Mouse (Mus musculus): Measurements from ENCODE around the gene Htr3a. TPM values are rescaled to one million over a fixed set of nuclear protein-coding genes. Genes with fewer than 3 reads are reported as not detected.

Htr3a gene
- polyA plus RNA-seq, 1 experiment from 2014 or later: 0.86 TPM

DNA sequence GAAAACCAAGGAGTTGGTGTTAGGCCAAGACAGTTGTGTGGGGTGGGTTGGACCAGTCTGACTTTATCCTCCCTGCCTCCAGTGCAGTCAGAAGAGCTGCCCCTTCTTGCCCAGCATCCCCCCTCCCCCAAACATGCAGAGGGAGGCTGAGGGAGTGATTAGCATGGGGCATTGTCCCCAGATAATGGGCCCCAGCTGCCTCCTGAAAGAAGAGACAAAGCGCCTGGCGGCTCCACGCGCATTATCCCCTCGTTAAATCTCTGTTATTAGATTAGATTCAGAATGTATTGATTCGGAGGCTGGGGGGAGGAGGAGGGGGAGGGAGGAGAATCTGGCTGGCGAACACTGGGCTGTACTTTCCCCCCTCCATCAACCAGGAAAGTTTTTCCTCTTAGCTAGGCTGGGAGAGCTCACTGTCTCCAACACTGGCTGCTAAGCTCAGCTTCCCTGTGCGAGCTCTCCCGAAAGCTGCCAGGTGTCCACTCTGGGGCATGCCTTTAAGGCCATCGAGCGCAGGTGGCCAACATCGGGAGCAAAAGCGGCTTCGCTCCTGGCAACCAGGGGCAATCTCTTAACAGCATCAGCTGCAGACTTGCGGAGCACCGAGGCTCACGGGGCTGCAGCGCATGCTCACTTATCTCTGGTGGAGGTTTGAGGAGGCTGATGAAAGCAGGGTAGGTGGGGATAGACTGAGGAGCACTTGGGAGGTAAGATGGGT, 14.9 kb downstream of the Htr3a start:
- H3K4me1 ChIP-seq (ENCODE audit: insufficient read depth, low read length): no peaks in the 10 kb centered on the region
- H3K27me3 ChIP-seq (ENCODE audit: insufficient read depth, low read length): peaks cover 4% of the 10 kb centered on the region; the same call in 1 of the 2 replicates
- no peak for ATAC-seq (ENCODE audit: low FRiP score, low TSS enrichment)
- H3K4me2 ChIP-seq (replicated peaks; ENCODE audit: low read depth, low read length): no peak overlapping the region
- no peaks in the 10 kb centered on the region for H3K36me3 ChIP-seq (ENCODE audit: insufficient read depth, low read length)
- H3K9me3 ChIP-seq (ENCODE audit: low read length): no peaks in the 10 kb centered on the region
- no peak overlapping the region for H3K9ac ChIP-seq (replicated peaks; ENCODE audit: low read length)
- 24% methylated on average over 18 of the region's 18 CpGs for WGBS
- H3K4me3 ChIP-seq (ENCODE audit: low read length): no peak overlapping the region
- no peak overlapping the region for H3K27ac ChIP-seq (ENCODE audit: low read length)

DNA sequence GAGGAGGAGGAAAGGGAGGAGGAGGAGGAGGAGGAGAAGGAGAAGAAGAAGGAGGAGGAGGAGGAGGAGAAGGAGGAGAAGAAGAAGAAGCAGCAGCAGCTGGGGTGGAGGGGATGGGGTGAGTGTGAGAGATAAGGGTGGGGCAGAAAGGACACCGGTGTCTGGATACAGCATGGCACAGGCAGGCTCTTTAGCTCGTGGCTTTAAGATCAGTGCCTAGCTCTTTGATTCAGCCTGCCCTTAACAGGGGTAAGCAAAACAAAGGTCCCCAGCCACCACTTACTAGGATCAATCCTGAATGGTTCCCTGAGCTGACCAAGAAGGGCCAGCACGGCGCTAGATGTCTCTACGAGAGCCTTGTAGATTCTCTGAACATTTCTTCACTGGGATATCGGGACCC, 16.1 kb downstream of the Htr3a start:
- no peak overlapping the region for H3K9ac ChIP-seq (replicated peaks; ENCODE audit: low read length)
- no peak for ATAC-seq (ENCODE audit: low FRiP score, low TSS enrichment)
- no peaks in the 10 kb centered on the region for H3K9me3 ChIP-seq (ENCODE audit: low read length)
- 68% methylated on average over 6 of the region's 6 CpGs for WGBS
- H3K27me3 ChIP-seq (ENCODE audit: insufficient read depth, low read length): peaks cover 4% of the 10 kb centered on the region; the same call in 1 of the 2 replicates
- H3K4me3 ChIP-seq (ENCODE audit: low read length): no peak overlapping the region
- H3K27ac ChIP-seq (ENCODE audit: low read length): no peak overlapping the region
- H3K36me3 ChIP-seq (ENCODE audit: insufficient read depth, low read length): no peaks in the 10 kb centered on the region
- H3K4me2 ChIP-seq (replicated peaks; ENCODE audit: low read depth, low read length): no peak overlapping the region
- H3K4me1 ChIP-seq (ENCODE audit: insufficient read depth, low read length): no peaks in the 10 kb centered on the region

DNA sequence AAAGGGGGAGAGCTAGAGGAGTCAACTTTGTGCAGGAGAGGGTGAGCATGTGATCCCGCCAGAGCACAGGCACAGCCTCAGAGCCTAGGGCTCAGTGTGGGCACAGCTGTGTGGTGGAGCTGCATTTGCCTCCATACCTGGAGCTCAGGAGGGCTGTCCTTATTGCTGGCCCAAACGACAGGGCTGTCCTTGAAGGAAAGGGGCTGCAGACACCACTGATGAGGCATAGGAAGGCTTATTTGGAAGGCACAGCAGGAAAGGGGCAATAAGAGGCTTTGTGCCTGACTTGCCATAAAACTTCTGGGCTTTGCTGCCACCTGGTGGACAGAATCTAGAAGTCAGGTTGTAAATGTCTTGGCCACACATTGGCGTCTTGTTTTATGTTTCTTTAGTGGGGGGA, 16.9 kb downstream of the Htr3a start:
- ATAC-seq (ENCODE audit: low FRiP score, low TSS enrichment): no peak
- Histone ChIP-seq H3K9ac (replicated peaks; ENCODE audit: low read length) (no peak overlapping the region), H3K4me3 (ENCODE audit: low read length) (no peak overlapping the region), H3K4me1 (ENCODE audit: insufficient read depth, low read length) (no peaks in the 10 kb centered on the region), H3K36me3 (ENCODE audit: insufficient read depth, low read length) (no peaks in the 10 kb centered on the region), H3K27me3 (ENCODE audit: insufficient read depth, low read length) (peaks cover 4% of the 10 kb centered on the region; the same call in 1 of the 2 replicates), H3K4me2 (replicated peaks; ENCODE audit: low read depth, low read length) (no peak overlapping the region), H3K9me3 (ENCODE audit: low read length) (no peaks in the 10 kb centered on the region), H3K27ac (ENCODE audit: low read length) (no peak overlapping the region)
- 26% methylated on average over 3 of the region's 3 CpGs for WGBS

DNA sequence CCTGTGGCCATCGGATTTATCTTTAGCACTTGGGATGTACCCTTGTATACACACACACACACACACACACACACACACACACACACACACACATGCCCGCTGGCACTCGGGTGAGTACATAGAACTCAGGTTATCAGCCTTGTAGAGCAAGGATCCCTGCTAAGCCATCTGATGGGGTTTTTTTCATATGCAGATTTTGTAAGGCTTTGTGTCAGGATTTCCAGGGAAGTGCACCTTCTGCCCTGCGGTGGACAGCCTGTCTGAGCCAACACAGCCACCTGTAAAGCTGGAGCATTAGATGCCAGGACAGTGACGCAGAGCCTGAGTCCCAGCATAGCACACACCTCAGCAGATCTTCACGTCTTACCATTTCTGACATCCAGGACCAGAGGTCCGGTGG, 21.8 kb downstream of the Htr3a start:
- H3K4me1 ChIP-seq (ENCODE audit: insufficient read depth, low read length): no peaks in the 10 kb centered on the region
- no peak overlapping the region for H3K27ac ChIP-seq (ENCODE audit: low read length)
- no peaks in the 10 kb centered on the region for H3K27me3 ChIP-seq (ENCODE audit: insufficient read depth, low read length)
- WGBS: 88% methylated on average over 7 of the region's 7 CpGs
- no peak overlapping the region for H3K9ac ChIP-seq (replicated peaks; ENCODE audit: low read length)
- ATAC-seq (ENCODE audit: low FRiP score, low TSS enrichment): no peak
- no peaks in the 10 kb centered on the region for H3K9me3 ChIP-seq (ENCODE audit: low read length)
- H3K4me3 ChIP-seq (ENCODE audit: low read length): no peak overlapping the region
- no peaks in the 10 kb centered on the region for H3K36me3 ChIP-seq (ENCODE audit: insufficient read depth, low read length)
- no peak overlapping the region for H3K4me2 ChIP-seq (replicated peaks; ENCODE audit: low read depth, low read length)

DNA sequence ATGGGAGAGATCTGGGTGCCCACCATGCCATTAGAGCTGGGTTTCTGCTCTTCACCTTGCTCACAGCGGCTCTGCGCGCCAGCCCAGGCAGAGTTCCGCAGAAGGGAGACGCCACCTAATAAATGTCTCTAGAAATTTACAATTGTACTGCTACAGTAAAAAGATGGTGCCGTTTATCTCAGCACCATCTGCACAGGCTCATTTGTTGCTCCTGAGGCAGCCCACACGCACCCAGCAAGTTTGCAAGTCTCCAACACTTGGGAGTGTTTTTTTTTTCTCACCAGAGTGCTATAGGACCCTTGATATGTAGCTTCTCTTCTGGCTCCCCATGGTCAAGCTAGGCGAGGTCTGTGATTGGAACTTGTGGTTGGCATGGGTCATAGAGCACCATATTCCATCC, 38.0 kb downstream of the Htr3a start:
- WGBS: 55% methylated on average over 8 of the region's 8 CpGs
- Histone ChIP-seq H3K9me3 (ENCODE audit: low read length) (no peaks in the 10 kb centered on the region), H3K27ac (ENCODE audit: low read length) (no peak overlapping the region), H3K4me1 (ENCODE audit: insufficient read depth, low read length) (no peaks in the 10 kb centered on the region), H3K27me3 (ENCODE audit: insufficient read depth, low read length) (no peaks in the 10 kb centered on the region), H3K9ac (replicated peaks; ENCODE audit: low read length) (no peak overlapping the region), H3K4me2 (replicated peaks; ENCODE audit: low read depth, low read length) (no peak overlapping the region), H3K36me3 (ENCODE audit: insufficient read depth, low read length) (no peaks in the 10 kb centered on the region), H3K4me3 (ENCODE audit: low read length) (no peak overlapping the region)
- ATAC-seq (ENCODE audit: low FRiP score, low TSS enrichment): no peak

DNA sequence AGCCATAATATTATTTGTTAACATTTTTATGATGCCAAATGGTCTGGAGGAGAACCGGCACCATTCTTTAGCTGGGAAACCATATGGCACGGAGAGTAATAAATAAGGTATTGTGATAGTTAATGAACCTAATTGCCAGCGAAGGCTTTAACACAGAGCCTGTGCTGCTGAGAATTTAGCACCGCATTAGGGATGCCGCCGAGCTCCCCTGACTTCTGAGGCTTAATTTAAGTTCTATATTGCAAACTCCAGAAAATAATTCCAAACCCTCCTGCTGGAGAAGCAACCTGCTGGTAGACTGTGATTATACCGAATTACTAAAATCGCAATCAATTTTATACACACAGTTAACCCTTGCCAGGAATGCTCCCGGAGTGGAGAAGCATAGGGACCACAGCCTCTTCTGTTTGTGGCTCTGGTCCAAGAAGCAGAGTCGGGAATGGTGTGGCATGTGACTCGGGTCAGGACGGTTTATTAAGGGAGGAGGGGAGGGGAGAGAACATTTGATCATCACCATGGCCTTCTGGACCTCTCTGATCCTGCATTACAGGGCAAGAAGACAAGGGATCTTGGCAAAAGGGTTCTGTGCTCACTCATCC, 44.3 kb downstream of the Htr3a start:
- 35% methylated on average over 12 of the region's 12 CpGs for WGBS
- ATAC-seq (ENCODE audit: low FRiP score, low TSS enrichment): no peak
- no peaks in the 10 kb centered on the region for H3K9me3 ChIP-seq (ENCODE audit: low read length)
- H3K27ac ChIP-seq (ENCODE audit: low read length): no peak overlapping the region
- no peak overlapping the region for H3K4me2 ChIP-seq (replicated peaks; ENCODE audit: low read depth, low read length)
- no peaks in the 10 kb centered on the region; the same call in 1 of the 2 replicates for H3K4me1 ChIP-seq (ENCODE audit: insufficient read depth, low read length)
- no peaks in the 10 kb centered on the region for H3K36me3 ChIP-seq (ENCODE audit: insufficient read depth, low read length)
- no peak overlapping the region for H3K9ac ChIP-seq (replicated peaks; ENCODE audit: low read length)
- peaks cover 8% of the 10 kb centered on the region; the same call in 1 of the 2 replicates for H3K27me3 ChIP-seq (ENCODE audit: insufficient read depth, low read length)
- H3K4me3 ChIP-seq (ENCODE audit: low read length): no peak overlapping the region

DNA sequence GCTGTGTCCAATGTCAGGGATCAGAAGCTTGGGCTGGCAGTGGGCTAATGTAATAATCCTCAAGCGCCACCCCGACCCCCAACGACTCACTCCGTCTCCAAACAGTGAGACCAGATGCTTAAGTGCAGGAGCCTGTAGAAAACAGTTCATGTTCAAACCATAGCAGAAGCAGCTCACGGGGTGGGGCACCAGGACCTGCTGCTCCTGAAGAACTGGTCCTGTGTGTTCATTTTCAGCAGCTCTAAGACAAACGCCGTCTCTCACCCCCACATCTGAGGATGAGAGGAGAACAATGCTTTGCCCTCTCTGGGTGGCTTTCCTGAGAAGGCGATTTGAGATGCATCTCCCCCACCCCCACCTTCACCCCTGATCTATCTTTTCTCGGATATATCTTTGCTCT, 45.7 kb downstream of the Htr3a start:
- Histone ChIP-seq H3K4me1 (ENCODE audit: insufficient read depth, low read length) (no peaks in the 10 kb centered on the region; the same call in 1 of the 2 replicates), H3K36me3 (ENCODE audit: insufficient read depth, low read length) (no peaks in the 10 kb centered on the region), H3K9ac (replicated peaks; ENCODE audit: low read length) (no peak overlapping the region), H3K4me3 (ENCODE audit: low read length) (no peak overlapping the region), H3K9me3 (ENCODE audit: low read length) (no peaks in the 10 kb centered on the region), H3K27ac (ENCODE audit: low read length) (no peak overlapping the region), H3K4me2 (replicated peaks; ENCODE audit: low read depth, low read length) (no peak overlapping the region), H3K27me3 (ENCODE audit: insufficient read depth, low read length) (peaks cover 8% of the 10 kb centered on the region; the same call in 1 of the 2 replicates)
- no peak for ATAC-seq (ENCODE audit: low FRiP score, low TSS enrichment)
- WGBS: 59% methylated on average over 9 of the region's 9 CpGs

- no peaks in the 10 kb centered on the region for H3K4me1 ChIP-seq (ENCODE audit: insufficient read depth, low read length)
- H3K27ac ChIP-seq (ENCODE audit: low read length): no peak overlapping the region
- no peak for ATAC-seq (ENCODE audit: low FRiP score, low TSS enrichment)
- no peak overlapping the region for H3K4me2 ChIP-seq (replicated peaks; ENCODE audit: low read depth, low read length)
- H3K27me3 ChIP-seq (ENCODE audit: insufficient read depth, low read length): peaks cover under 1% of the 10 kb centered on the region; the same call in 1 of the 2 replicates
- H3K4me3 ChIP-seq (ENCODE audit: low read length): no peak overlapping the region
- H3K9me3 ChIP-seq (ENCODE audit: low read length): no peaks in the 10 kb centered on the region
- H3K9ac ChIP-seq (replicated peaks; ENCODE audit: low read length): no peak overlapping the region
- WGBS: 89% methylated on average over 10 of the region's 10 CpGs
- H3K36me3 ChIP-seq (ENCODE audit: insufficient read depth, low read length): no peaks in the 10 kb centered on the region
Observed at GRCm38 (mm10) chr9:48861481-48861880, 49.4 kb downstream of the Htr3a start.

DNA sequence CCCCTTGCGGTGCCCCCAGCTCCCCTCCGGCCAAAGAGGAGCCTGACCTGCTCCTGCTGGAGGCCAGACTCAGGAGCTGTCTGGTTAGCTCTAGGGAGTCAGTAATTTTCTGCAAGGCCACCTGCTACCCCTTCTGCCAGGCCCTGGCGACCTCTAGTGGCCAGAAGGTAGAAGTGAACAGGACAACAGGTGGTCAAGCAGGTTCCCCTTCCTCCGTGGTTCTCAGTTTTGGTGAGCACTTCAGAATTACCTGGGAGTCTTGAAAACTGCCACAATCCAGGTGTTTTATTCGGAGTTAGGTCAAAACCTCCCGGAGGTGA, 50.4 kb downstream of the Htr3a start:
- H3K4me3 ChIP-seq (ENCODE audit: low read length): no peak overlapping the region
- WGBS: 6% methylated on average over 6 of the region's 6 CpGs
- no peaks in the 10 kb centered on the region for H3K9me3 ChIP-seq (ENCODE audit: low read length)
- no peaks in the 10 kb centered on the region for H3K4me1 ChIP-seq (ENCODE audit: insufficient read depth, low read length)
- H3K36me3 ChIP-seq (ENCODE audit: insufficient read depth, low read length): no peaks in the 10 kb centered on the region
- no peak overlapping the region for H3K4me2 ChIP-seq (replicated peaks; ENCODE audit: low read depth, low read length)
- no peak overlapping the region for H3K27ac ChIP-seq (ENCODE audit: low read length)
- no peaks in the 10 kb centered on the region; the same call in 1 of the 2 replicates for H3K27me3 ChIP-seq (ENCODE audit: insufficient read depth, low read length)
- ATAC-seq (ENCODE audit: low FRiP score, low TSS enrichment): peak; percentile 82
- no peak overlapping the region for H3K9ac ChIP-seq (replicated peaks; ENCODE audit: low read length)

DNA sequence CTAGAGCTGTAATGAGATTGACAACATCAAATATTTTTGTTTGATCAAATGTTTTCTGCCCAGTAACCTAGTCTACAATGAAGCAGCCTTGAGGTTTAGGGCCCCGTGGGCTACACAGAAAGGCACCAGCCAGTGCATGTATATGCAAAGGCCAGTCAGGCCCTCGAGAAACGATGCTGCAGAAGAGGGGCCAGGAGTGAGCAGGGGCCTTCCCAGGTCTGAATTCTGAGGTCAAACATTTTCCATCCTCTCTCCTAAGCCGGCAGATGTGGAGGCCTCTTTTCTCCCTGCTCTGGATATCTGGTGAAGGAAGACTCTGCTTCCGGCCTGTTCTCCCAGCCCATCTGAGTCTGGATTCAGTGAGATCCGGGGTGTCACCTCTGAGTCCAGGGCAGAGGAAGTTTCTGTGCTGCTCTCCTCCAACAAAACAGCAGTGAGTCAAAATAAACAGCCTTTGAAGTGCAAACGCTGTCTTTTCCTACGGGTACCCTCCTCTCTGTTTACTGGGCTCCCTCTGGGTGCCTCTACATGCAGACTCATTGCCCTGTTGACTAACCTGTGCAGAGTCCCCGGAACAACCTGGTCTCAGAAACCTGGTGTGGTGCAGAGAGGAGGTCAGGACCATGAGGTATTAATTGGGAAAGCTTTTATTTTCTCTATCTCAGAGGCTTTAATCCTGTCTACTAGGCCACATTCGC, 50.9 kb downstream of the Htr3a start:
- Histone ChIP-seq H3K4me1 (ENCODE audit: insufficient read depth, low read length) (no peaks in the 10 kb centered on the region), H3K36me3 (ENCODE audit: insufficient read depth, low read length) (no peaks in the 10 kb centered on the region), H3K9ac (replicated peaks; ENCODE audit: low read length) (no peak overlapping the region), H3K4me3 (ENCODE audit: low read length) (no peak overlapping the region), H3K4me2 (replicated peaks; ENCODE audit: low read depth, low read length) (no peak overlapping the region), H3K27me3 (ENCODE audit: insufficient read depth, low read length) (no peaks in the 10 kb centered on the region), H3K9me3 (ENCODE audit: low read length) (no peaks in the 10 kb centered on the region), H3K27ac (ENCODE audit: low read length) (no peak overlapping the region)
- peak; percentile 57 for ATAC-seq (ENCODE audit: low FRiP score, low TSS enrichment)
- 30% methylated on average over 10 of the region's 10 CpGs for WGBS

Measured in kidney, embryonic 16.5 days (tissue).